Mouse (Mus musculus) heart, adult 2 months (tissue): ENCODE data around the gene Rgp1.

Experiments
- CTCF ChIP-seq: fragments of 200-600 bp; IDR thresholded peaks from 2 replicates; pipeline ENCODE4 v1.8.1; 2022; ENCODE audit warnings: antibody characterized with exemption, mild to moderate bottlenecking, moderate library complexity
- POLR2A ChIP-seq: fragments of 200-500 bp; IDR thresholded peaks from 2 replicates; pipeline ENCODE4 v1.6.1; 2011; ENCODE audit warnings: mild to moderate bottlenecking, low read depth, low read length, control low read depth; ENCODE audit not compliant: insufficient read depth

GRCm38 (mm10) chr4:43535628-43536027 is 42.9 kb upstream of the Rgp1 start:
- TF ChIP-seq POLR2A (no peak), CTCF (no peak)
